Mouse (Mus musculus): ENCODE data around the gene Fam72a.

Fam72a gene

DNA sequence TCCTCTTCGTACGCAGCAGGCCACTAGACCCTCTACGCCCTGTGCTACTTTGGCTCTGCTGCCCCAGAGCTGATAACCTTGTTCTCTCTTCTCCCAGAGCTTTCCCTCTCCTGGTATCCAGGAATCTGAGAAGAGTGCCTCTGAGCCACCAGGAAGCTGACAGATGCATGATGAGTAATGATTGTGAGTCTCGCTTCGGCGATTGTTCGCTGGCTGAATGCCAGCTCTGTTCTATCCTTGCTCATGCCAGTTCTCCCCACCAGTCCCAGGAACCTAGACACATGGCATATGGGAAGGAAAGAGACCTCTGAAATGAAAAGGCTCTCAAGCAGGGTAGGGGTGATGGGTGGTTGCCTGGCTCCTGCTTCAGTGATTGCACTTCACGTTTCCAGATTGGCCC is 59.1 kb downstream of the Fam72a start:
- no peak for DNase-seq

Data from kidney, adult 18-20 months (tissue).